Mouse (Mus musculus): Measurements from ENCODE around the gene Zfp423.

Zfp423 gene

DNA sequence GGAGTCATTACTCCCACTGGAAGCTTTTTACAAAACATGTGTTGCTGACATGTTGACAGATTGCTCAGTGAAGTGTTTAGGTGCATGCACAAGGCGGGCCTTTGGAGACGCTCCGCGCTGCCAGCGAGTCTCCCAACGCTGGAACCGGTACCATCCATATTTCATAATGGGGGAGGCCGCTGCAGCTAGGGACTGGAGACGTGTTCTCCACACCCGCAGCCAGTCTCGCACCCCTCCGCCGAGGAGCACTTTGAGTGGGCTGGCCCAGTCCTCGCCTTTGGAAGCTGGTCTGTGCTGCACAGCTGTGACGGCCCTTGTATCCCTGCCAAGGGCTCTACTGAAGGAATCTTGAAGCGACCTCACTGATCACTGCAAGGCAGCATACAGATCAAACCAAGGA is 122.5 kb downstream of the Zfp423 start:
- DNase-seq (ENCODE audit: low spot score in 2 of 2) = no peak

DNA sequence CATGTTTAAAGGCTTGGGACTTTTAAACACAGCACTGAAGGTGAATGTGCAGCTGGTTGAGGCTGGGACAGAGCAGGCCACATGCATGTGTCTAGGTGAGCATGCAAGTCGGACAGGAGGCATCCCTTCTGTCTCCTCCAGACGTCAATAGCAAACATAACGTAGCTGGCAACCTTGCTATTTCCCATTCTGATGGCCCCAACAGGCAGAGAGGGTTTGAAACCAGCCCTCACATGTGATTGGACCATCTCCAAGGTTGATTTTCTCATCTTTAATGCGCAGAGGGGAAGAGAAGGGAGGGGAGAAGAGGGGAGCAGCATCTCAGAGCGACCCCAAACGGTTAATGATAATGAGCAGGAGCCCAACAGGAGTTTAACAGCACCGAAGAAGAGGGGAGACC is 123.5 kb downstream of the Zfp423 start:
- no peak for DNase-seq (ENCODE audit: low spot score in 2 of 2)

DNA sequence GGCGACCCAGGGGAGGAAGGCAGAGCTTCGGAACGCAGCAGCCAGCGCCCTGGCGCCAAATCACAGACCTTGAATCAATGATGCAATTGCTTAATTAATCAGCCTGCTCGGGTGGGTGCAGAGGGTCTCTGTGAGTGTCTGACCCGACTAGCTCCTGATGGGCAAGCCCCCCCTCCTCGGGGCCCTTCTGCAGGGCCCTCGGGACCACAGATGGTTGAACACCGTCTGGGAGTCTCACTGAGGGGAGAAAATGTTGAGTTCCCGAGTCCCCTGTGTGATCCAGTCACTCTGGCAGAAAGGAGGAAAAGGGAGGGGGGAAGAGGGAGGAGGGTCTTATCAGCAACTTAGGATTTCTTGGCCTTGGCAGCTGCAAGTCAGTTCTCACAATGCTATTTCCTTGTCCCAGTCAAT is 124.0 kb downstream of the Zfp423 start:
- no peak for DNase-seq (ENCODE audit: low spot score in 2 of 2)

DNA sequence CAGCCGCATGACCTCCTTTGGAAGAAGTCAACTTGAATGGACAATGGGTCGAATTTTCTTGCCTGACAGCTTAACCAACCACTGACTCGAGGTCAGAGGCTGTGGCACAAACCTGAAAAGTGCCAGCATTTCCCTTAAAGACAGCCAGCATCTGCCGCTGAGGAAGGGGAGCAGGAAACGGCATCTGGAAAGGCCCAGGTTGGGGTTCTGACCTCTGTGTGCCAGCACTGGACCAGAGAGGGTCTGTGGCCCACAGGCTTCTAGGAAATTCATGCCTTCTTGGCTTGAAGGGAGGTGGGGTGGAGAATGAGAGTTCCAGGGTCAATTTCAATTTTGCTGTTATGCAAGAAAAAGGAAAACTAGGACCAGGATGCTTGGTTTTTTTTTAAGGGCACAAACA is 124.7 kb downstream of the Zfp423 start:
- no peak for DNase-seq (ENCODE audit: low spot score in 2 of 2)

DNA sequence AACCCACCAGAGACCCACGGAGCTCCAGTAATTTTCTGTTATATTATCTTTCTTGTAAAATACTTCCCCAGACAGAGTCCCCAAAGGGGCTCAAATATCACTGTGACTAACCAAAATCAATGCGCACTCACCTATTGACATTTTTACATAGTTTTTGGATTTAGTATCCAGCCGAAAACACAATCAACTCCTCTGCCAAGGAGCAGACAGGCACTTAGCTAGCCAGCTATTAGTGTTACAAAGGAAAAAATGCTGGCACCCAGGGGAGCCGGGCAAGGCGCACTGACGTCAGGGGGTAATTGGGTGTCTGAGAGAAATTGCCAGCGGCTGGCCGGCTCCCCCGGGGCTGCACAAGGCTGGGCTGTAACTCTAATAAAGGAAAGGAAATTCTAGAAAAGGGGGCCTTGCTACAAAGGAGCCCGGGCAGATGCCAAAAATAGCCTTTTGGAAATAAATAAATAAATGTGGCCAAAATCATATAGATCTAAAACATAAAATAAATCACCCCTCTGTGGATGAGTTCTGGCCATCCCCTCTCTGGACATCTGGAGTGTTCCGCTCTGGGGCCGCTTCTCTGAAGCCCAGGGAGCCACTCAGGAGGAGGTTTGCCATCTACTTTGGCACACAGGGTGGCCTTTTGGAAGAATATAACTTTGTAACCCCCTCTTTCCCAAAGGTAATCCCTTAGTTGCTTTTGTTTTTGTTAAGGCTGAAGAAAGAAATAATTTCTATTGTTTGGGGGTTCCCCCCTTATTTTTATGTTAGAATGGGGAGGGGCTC is 125.4 kb downstream of the Zfp423 start:
- DNase-seq (ENCODE audit: low spot score in 2 of 2) = no peak

DNA sequence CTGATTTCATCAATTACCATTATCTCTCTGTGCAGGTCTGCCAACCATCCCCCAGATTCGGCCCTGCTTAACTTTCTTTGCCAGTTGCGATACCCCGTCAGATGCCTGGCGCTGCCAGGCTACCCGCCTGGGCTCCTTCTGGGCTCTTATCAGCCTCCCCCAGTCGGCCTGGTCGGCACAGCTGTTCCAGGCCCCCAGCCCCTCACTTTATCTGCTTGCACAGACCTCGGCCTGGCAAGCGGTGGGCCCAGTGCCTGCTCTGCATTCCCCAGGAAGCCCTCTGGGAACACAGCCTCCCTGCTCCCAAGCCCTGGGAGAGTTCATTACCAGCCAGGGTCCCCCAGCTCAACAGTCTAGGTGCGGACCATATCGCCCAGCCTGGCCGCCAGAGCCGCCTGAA is 126.1 kb downstream of the Zfp423 start:
- no peak for DNase-seq (ENCODE audit: low spot score in 2 of 2)

DNA sequence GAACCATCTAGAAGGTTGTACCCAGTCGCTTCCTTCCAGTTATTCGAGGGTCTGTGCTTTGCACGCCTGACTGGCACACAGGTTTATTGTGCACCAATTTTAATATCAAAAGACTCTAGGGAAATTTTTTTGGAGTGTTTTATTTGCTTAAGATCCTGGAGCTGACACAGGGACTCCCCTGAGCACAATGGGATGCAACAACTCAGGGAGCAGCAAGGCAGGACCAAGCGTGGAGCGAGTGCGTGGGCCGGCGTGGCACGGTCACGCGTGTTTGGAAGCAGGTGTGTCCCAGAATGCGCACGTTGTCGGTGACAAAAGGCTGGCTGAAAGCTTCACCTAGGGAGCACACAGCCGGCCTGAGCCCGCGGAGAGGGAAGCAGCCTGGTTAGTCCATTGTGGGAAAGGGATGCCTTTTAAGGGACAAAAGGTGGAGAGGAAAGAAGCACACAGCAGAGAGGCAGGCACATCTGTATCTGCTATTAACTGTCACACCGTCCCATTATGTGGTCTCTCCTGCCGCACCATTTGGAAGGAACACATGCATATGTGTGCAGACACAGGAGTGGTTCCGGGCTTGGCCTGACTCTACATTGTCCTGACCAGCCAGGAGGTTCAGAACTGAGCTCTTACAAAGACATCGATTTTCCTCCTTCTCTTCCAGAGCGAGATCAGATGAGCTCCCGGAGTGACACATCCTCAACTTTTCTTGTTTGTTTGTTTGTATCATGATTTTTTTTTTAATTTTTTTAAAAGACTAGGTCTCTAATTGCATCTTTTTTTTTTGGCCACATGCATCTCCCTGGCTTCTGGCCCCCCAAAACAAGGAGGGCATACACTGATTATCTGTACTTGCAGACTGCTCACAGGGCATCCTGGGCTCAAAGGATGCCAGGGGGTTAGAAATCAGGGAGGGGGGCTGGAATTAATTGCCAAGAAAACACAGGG is 126.7 kb downstream of the Zfp423 start:
- no peak for DNase-seq (ENCODE audit: low spot score in 2 of 2)

DNA sequence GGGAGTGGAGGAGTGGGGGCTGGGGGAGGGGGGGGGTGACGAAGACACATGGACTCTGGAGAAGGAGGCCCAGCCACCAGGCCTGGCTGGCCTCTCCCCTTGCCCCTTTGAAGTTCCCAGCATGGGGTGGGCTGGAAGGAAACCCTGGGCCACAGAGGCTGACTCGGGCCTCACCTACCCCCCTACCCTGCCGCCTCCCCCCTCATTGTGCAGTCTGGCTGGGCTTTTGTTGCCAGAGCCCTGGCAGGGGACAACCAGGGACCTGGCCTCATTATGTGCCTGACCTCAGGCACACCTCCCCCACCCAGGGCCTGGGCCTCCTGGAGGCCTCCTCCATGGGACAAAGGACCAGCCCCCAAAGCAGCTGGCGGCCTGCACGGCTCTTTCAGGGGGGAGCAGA is 127.8 kb downstream of the Zfp423 start:
- no peak for DNase-seq (ENCODE audit: low spot score in 2 of 2)

DNA sequence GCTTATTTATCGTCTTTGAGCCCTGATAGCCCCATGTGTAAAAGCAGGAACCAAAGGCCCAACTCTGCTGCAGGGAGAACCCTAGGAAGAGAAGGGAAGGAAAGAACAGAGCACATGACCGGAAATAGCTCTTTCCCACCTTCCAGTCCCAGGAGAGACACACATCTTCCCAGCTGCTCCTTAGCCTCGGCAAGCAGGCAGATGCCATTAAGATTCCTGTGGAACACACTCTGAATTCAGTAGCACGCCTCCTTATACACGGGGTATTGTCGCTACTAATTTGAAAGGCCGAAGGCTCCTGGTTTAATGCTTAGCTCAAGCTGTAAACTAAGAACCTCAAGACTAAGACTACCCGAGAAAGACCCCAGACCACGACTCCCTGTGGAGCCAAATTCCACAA is 128.3 kb downstream of the Zfp423 start:
- no peak for DNase-seq (ENCODE audit: low spot score in 2 of 2)

DNA sequence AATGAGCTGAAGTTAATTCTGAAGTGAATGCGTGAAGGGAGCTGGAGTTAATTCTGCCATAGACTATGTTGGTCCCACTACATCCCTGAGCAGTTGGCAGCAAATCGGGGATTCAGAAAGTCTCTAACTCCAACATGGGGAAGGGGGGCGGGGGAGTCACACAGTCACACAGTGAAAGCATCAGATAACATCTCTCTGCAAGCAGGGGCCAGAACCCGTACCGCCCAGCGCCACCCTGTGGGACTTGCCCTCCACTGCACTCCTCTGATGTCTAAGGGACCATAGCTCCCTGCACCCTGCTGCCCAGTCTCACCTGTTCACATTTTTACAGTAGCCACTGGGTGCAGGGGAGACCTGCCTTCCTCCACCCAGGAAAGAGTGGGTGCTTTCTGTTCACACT is 129.2 kb downstream of the Zfp423 start:
- DNase-seq (ENCODE audit: low spot score in 2 of 2) = no peak

DNA sequence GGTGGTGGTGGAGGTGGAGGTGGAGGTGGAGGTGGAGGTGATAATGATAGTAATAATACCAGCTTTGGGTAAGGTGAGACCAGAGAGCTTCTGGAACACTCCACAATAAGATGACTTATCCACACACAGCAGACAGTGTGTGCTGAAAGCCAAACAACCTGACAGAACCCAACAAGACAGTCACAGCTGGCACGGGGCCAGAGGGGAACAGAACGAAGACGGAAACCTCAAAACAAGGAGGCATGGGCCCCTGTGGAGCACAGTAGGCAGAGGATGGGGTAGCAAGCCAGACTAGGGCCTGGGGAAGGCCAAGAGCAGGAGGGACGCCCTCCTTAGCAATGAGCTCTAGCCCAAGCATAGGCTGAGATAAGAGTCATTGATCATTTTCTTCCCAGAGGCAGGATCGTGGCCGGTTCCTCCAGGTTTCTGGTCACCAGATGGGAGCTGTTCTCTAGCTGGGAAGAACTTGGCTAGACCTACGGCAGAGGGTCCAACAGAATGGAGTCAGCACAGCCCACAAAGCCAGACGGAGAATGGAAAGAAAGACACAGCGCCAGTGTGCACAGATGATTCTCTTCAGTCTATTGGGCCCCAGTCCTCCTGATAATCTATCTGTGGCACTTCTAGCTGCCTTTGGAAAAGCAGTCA is 133.3 kb downstream of the Zfp423 start:
- no peak for DNase-seq (ENCODE audit: low spot score in 2 of 2)

DNA sequence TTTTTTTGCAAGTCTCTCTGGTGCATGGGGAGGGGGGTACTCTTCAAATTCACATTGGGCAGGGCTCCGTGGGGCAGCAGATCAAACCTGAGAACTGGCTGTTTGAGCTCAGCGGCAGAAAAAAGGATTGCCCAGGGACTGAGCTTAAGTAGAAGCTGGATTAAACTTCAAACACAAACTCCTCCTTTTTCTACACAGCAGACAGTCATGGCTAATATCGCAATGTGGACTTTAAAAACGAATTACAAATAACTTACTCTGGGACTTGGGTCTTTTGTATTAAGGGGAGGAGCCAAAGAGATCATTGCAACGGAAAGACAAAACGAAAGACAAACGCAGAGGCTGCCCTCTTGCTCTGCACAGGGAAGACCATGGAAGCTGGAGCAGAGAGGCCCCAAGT is 136.2 kb downstream of the Zfp423 start:
- DNase-seq (ENCODE audit: low spot score in 2 of 2) = no peak

DNA sequence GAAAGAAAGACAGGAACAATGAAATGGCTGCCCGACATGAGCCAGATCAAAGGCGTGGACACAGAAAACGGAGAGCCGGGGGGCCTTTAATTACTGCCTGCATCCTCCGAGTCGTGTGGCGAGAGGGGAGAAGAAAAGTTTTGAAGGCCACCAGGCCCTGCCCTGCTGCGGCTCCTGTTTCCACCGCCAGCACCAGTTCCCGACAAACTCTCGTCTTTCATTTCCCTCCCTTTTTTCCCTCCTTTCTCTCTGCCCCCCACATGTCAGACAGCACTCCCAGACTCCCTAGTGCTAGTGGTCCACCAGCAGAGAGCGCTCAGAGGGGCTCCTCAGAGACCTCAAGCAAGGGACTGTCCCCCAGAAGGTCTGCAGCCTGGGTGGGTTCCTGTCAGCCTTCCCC is 136.7 kb downstream of the Zfp423 start:
- no peak for DNase-seq (ENCODE audit: low spot score in 2 of 2)

DNA sequence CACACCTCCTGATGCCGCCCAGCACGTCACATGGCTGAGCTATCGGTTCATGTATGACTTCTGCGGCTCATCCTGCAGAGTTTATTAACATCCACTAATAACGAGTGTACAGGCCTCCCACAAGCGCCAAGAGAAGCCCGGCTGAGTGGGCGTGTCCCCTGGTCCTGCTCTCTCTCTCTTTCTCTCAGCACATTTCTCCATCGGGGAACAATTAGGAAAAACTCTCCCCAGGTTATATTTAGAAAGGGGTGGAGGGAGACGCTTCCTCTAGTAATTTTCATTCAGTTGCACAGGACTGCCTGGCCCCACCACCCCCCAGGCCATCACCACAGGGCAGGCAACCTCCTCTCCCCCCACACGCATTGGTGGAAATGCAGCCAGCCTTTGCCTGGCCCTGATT is 137.2 kb downstream of the Zfp423 start:
- DNase-seq (ENCODE audit: low spot score in 2 of 2) = no peak

DNA sequence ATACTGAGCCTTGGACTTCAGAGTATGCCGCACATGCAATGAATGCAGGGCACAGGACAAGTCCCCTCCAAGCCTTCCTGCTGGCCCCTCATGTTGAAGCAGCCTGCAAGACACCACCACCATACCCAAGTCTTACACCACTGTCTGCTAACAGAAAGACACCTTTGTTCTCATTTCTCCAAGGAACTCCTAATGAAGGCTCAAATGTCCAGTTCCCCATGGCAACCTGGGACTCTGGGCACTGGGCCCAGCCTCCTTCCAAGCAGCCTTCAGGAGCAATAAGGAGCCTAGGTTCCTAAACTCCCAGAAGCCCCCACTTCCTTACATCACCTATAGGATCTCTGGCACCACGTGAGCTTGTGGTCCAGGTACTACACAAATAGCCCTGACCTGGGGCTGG is 137.7 kb downstream of the Zfp423 start:
- no peak for DNase-seq (ENCODE audit: low spot score in 2 of 2)

DNA sequence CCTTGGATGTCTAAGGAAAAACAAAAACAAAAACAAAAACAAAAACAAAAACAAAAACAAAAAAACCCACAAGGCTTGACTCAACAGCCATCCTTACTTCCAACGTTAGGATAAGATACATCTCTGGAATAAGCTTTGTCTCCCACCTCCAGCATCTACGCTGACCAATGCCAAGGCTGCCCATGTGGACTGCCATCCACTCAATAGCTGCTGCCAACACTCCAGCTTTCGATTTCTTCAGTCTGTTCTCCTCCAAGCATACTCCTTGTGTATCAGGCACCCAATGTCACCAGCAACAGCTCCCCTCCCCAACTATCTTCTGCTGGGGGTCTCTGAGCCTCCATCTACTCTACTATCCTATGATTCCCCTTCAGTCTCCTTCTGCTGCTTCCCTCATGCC is 140.1 kb downstream of the Zfp423 start:
- no peak for DNase-seq (ENCODE audit: low spot score in 2 of 2)

DNA sequence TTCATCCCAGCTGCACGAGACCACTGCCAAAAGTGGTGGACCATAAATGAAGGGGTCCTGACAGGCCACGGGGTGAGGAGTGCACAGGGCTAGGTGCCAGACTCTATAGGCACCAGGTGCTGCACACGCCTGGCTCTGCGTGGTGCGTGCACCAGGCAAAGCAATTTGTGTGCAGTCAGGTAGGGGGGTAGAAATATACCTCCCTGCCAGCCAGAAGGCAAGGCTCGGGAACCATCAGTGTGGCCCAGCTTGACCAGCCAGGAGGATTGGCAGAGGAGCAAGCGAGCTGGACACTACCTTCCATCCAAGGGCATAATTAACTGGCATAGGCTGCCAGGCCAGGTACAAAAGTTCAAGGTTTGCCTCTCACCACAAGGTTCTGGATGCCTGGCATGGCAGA is 140.9 kb downstream of the Zfp423 start:
- DNase-seq (ENCODE audit: low spot score in 2 of 2) = no peak

DNA sequence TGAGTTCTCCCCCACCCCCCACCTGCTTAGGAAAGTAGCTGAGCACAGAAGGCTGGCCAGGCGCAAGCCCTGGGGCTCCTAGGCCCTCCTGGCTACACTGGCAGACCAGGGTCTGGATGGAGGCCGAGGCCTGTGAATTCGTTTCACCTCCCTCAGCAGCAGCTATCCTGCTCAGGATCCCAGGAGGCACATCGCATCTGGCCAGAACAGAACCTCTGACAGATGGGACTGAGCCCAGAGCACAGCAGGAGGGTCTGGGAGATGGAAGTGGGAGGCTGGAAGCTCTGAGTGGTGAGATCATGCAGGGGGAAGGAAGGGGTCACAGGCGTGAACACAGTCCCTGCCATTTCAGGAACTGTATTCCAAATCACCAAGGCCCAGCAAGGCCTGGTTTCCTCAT is 143.3 kb downstream of the Zfp423 start:
- no peak for DNase-seq (ENCODE audit: low spot score in 2 of 2)

DNA sequence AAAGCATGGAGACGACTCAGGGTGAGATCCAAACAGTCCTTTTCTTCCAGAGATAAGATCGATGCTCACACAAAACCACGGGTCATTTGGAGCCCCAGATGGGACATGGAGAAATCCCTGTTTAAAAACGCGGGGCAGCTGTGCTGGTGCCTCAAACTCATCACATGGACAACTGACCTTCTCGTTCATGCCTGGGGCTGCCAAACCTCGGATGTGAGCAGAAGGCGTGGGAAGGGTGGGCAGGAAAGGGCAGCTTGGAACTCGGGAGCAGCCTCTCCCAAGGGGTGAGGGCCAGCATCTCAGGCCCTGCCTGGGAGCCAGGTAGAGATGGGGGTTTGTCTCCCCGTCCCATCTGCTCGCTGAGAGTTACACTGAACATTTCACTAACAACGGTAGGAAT is 146.7 kb downstream of the Zfp423 start:
- DNase-seq (ENCODE audit: low spot score in 2 of 2) = no peak

DNA sequence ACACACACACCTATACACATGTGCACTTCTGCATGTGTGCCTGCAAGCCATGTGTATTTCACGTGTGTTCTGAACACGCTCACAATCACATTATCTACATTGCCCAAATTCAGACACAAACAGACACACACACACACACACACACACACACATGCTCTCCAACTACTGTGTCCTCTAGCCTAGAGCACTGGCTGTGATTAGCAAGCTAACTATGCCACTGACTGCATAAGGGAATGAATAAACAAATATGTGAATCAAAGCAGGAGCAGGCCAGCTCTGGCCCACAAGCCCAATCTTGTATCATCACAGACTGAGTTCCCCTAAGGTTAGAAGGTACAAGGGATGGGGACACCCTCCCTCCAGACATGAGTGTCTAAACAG is 147.3 kb downstream of the Zfp423 start:
- no peak for DNase-seq (ENCODE audit: low spot score in 2 of 2)

DNA sequence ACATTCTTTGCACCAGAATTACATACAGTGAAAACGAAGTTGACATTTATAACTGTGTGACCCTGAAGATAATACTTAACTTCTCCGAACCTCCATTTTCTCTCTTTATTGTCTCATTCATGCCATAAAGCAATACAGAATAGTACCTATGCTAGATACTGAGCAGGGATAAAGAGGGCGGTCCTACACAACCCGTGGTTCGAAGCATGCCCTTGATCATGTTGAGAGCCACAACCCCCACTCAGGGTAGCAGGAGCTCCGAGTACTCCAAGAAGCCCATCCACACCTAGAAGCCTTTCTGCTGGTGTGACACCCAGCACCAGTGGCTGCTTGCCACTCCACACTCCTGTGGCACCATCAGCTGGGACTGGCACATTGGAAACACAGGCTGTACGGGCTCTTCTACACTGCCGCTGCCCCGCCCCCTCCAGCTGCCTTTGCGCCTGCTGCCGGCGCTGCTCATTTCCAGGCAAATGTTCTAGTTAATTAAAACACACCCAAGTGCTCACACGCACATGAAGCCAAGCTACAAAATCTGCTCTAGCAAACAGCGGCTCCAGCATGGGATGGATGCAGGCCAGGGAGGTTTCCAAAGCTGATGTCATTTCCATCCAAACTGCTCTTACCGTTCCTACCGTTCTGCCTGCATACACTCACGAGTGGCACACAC is 147.9 kb downstream of the Zfp423 start:
- no peak for DNase-seq (ENCODE audit: low spot score in 2 of 2)

DNA sequence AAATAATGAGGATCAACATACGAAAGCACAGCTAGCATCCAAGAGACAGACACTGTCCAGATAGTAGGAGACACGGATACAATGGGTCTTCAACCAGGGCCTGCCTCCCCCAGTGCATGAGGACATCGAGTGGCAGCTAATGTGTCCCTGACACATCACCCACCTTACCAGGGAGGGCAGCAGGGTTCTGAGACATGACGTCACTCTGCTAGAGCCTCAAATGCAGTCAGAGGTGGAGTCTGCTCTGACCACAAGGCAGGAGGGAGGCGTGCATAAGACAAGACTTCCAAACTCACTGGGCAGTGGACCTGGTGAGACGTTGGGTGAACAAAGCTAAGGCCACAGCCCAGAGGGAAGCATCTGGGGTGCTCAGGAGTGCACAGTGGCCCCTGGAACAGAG is 148.6 kb downstream of the Zfp423 start:
- no peak for DNase-seq (ENCODE audit: low spot score in 2 of 2)

All from thymus, postnatal 10 days (tissue).